Mouse (Mus musculus) heart, embryonic 14.5 days (tissue): Measurements from ENCODE around the gene Ift43. TPM values are rescaled to one million over a fixed set of nuclear protein-coding genes. Genes with fewer than 3 reads are reported as not detected.
A peak's percentile ranks its signal among the peaks of the same experiment; 100 is the strongest.

ENCODE experiments used
- ATAC-seq: fragments of 200-750 bp; cut with Nextera tagmentation; 2 replicates; pipeline ENCODE4 v1.8.0; 2017; ENCODE audit warnings: low read depth, moderate TSS enrichment; ENCODE audit not compliant: insufficient number of reproducible peaks, insufficient read depth, low FRiP score
- H3K27ac ChIP-seq, 2 experiments: fragments of 200-500 bp in 1 of 2; fragments of 300-500 bp in 1 of 2; sonication (generic) in 1 of 2; replicated peaks in 1 of 2; 2 replicates each; pipeline ENCODE4 v1.5.1; 2012 to 2014; ENCODE audit warnings: low read depth in 2 of 2, low read length in 2 of 2, control low read depth in 1 of 2, mild to moderate bottlenecking in 1 of 2, mixed read lengths in 1 of 2; ENCODE audit not compliant: control insufficient read depth in 1 of 2, insufficient read depth in 1 of 2
- H3K27me3 ChIP-seq: fragments of 300-500 bp; sonication (generic); 2 replicates; pipeline ENCODE4 v1.6.1; 2014; ENCODE audit warnings: mild to moderate bottlenecking, low read length, control low read depth; ENCODE audit not compliant: control insufficient read depth, insufficient read depth
- H3K36me3 ChIP-seq: fragments of 300-500 bp; sonication (generic); 2 replicates; pipeline ENCODE4 v1.6.1; 2014; ENCODE audit warnings: mild to moderate bottlenecking, control low read depth, low read length, mixed read lengths; ENCODE audit not compliant: control insufficient read depth, insufficient read depth
- H3K4me1 ChIP-seq, 2 experiments: fragments of 200-500 bp in 1 of 2; fragments of 300-500 bp in 1 of 2; sonication (generic) in 1 of 2; 2 replicates each; pipeline ENCODE4 v1.6.1; 2012 to 2014; ENCODE audit warnings: low read length in 2 of 2, control low read depth in 1 of 2, mixed read lengths in 1 of 2; ENCODE audit not compliant: control insufficient read depth in 2 of 2, insufficient read depth in 2 of 2
- H3K4me2 ChIP-seq: fragments of 300-500 bp; sonication (generic); 2 replicates; pipeline ENCODE4 v1.6.1; 2014; ENCODE audit warnings: mild to moderate bottlenecking, low read length
- H3K4me3 ChIP-seq, 2 experiments: fragments of 200-500 bp in 1 of 2; fragments of 300-500 bp in 1 of 2; sonication (generic) in 1 of 2; 2 replicates each; pipeline ENCODE4 v1.5.1; 2012 to 2014; ENCODE audit warnings: low read length in 2 of 2, mild to moderate bottlenecking in 2 of 2, control low read depth in 1 of 2, low read depth in 1 of 2, moderate library complexity in 1 of 2; ENCODE audit not compliant: control insufficient read depth in 1 of 2, insufficient read depth in 1 of 2
- H3K9ac ChIP-seq: fragments of 300-500 bp; sonication (generic); 2 replicates; pipeline ENCODE4 v1.6.1; 2014; ENCODE audit warnings: mild to moderate bottlenecking, low read length
- H3K9me3 ChIP-seq: fragments of 300-500 bp; sonication (generic); 2 replicates; pipeline ENCODE4 v1.6.1; 2016; ENCODE audit warnings: low read length, control low read depth; ENCODE audit not compliant: control insufficient read depth
- WGBS: fragments of 180-500 bp; shearing (Covaris S2); extraction: QIAGEN DNeasy Blood & Tissue Kit; methylation state at CpG from one replicate; pipeline ENCODE4 v1.1.7; 2014; 5-methylcytosine and 5-hydroxymethylcytosine counted together
- polyA plus RNA-seq: library from polyadenylated mRNA; unstranded; fragments of >200 nt; fragmentation: Nextera tagmentation; extraction: Ambion mirVana; gene quantifications from 2 replicates; pipeline ENCODE4 v1.2.1, GENCODE M21; 2014

Gene Ift43
- polyA plus RNA-seq, 1 experiment from 2014 or later: 142 TPM

DNA sequence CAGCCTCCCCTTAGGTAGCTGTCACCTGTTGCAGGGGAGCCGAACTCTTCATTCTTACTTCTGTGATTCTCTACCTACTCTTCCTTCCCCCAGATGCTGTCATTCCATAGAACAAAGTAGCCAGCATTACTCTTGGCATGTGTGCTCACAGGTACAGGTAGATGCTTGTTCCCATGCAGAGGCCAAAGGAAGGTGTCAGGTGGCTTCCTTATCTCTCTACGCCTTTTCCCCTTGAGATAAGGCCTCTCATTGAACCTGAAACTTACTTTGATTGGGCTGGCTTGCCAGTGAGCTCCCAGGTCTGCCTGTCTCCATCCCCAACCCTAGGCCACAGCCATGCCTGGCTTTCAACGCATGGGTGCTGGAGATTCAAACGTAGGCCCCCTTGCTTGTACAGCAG, 11.7 kb downstream of the Ift43 start:
- 78% methylated on average over 4 of the region's 4 CpGs for WGBS
- H3K27ac ChIP-seq: no peak overlapping the region
- H3K27me3 ChIP-seq: no peaks in the 10 kb centered on the region
- ATAC-seq: no peak
- H3K4me2 ChIP-seq: no peak overlapping the region
- no peak overlapping the region for H3K9ac ChIP-seq
- H3K9me3 ChIP-seq: no peaks in the 10 kb centered on the region
- H3K36me3 ChIP-seq: peaks cover 19% of the 10 kb centered on the region
- peaks cover 21 to 30% of the 10 kb centered on the region in 2 experiments for H3K4me1 ChIP-seq
- H3K4me3 ChIP-seq: no peak overlapping the region

DNA sequence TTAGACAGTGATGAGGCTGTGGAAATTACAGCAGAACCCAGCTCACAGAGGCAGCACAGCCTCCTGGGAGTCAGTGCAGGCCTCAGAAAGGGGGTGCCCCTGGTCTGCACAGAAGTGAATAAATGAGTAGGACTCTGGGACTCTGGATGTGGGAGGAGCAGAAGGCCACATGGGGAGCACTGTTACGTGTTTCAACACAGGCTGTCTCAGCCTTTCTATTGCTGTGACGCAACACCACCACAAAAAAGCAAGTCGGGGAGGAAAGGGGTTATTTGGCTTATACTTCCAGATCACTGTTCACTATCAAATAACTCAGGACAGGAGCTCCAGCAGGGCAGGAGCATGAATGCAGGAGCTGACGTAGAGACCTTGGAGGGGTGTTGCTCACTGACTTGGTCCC, 13.5 kb downstream of the Ift43 start:
- no peak for ATAC-seq
- Histone ChIP-seq H3K9me3 (no peaks in the 10 kb centered on the region), H3K4me1 (peaks cover 26 to 34% of the 10 kb centered on the region in 2 experiments), H3K4me2 (no peak overlapping the region), H3K4me3 (no peak overlapping the region), H3K27me3 (no peaks in the 10 kb centered on the region), H3K9ac (no peak overlapping the region), H3K27ac (no peak overlapping the region), H3K36me3 (peaks cover 14% of the 10 kb centered on the region; the same call in 1 of the 2 replicates)
- 94% methylated on average over 4 of the region's 4 CpGs for WGBS

GRCm38 (mm10) chr12:86097781-86098180, 15.4 kb downstream of the Ift43 start:
- 0 out of 2 replicates have a peak overlapping the region, but pooled peaks have one; percentile 3 for H3K9ac ChIP-seq
- 39% methylated on average over 11 of the region's 11 CpGs for WGBS

DNA sequence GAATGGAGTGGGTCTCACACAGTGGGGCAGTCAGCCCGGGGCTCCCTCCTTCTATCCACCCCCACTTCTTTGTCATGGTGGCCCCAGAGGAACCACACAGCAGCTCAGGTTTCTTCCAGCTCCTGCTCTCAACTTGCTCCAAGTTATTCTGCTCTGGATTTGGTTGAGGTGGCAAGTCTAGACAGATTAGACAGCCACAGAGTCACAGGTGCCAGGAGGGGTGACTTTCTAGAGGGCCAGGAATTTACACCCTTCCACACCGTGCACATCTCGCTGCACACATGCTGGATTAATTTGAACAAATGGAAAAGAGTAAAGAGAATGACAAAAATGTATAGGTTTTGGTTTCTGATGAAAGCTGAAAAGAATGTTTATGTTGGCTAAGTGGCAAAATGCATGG, 18.4 kb downstream of the Ift43 start:
- Histone ChIP-seq H3K9me3 (no peaks in the 10 kb centered on the region), H3K27ac (peak overlapping the region in 1 of 2 experiments; percentile 55; a peak in 2 of 4 replicates), H3K4me2 (no peak overlapping the region), H3K4me3 (no peak overlapping the region), H3K27me3 (no peaks in the 10 kb centered on the region), H3K36me3 (no peaks in the 10 kb centered on the region), H3K4me1 (peaks cover 41 to 52% of the 10 kb centered on the region in 2 experiments), H3K9ac (no peak overlapping the region)
- no peak for ATAC-seq
- WGBS: 70% methylated on average over 3 of the region's 3 CpGs

More at GRCm38 (mm10) chr12:86097781-86098180, 15.4 kb downstream of the Ift43 start:
- H3K4me2 ChIP-seq: no peak overlapping the region
- peaks cover 14% of the 10 kb centered on the region; the same call in 1 of the 2 replicates for H3K36me3 ChIP-seq
- ATAC-seq: no peak
- H3K4me1 ChIP-seq: peaks cover 23 to 28% of the 10 kb centered on the region in 2 experiments
- no peaks in the 10 kb centered on the region for H3K9me3 ChIP-seq
- H3K27me3 ChIP-seq: no peaks in the 10 kb centered on the region
- H3K27ac ChIP-seq: peak overlapping the region; percentile 24 to 76
- no peak overlapping the region for H3K4me3 ChIP-seq

- 0 out of 2 replicates have a peak, but pooled peaks cover 1% of the 10 kb centered on the region for H3K36me3 ChIP-seq
- 69% methylated on average over 8 of the region's 8 CpGs for WGBS
- no peaks in the 10 kb centered on the region for H3K27me3 ChIP-seq
- H3K4me1 ChIP-seq: peaks cover 38 to 46% of the 10 kb centered on the region in 2 experiments
- no peak for ATAC-seq
- no peak overlapping the region for H3K4me2 ChIP-seq
- H3K4me3 ChIP-seq: no peak overlapping the region
- H3K9ac ChIP-seq: no peak overlapping the region
- no peaks in the 10 kb centered on the region for H3K9me3 ChIP-seq
- peak overlapping the region; percentile 59 to 99; a peak in 2 of 4 replicates for H3K27ac ChIP-seq
Observed at GRCm38 (mm10) chr12:86102686-86103085, 20.3 kb downstream of the Ift43 start.

- H3K9ac ChIP-seq: peak overlapping the region; percentile 70
- WGBS: 50% methylated on average over 11 of the region's 11 CpGs
- no peak for ATAC-seq
- 0 out of 2 replicates have a peak, but pooled peaks cover 3% of the 10 kb centered on the region for H3K36me3 ChIP-seq
- peak overlapping the region; percentile 98 to 99 for H3K27ac ChIP-seq
- no peaks in the 10 kb centered on the region for H3K9me3 ChIP-seq
- H3K27me3 ChIP-seq: no peaks in the 10 kb centered on the region
- H3K4me1 ChIP-seq: peaks cover 34 to 41% of the 10 kb centered on the region in 2 experiments
- H3K4me2 ChIP-seq: peak overlapping the region; percentile 40
- no peak overlapping the region for H3K4me3 ChIP-seq
Observed at GRCm38 (mm10) chr12:86103391-86103790, 21.1 kb downstream of the Ift43 start.

DNA sequence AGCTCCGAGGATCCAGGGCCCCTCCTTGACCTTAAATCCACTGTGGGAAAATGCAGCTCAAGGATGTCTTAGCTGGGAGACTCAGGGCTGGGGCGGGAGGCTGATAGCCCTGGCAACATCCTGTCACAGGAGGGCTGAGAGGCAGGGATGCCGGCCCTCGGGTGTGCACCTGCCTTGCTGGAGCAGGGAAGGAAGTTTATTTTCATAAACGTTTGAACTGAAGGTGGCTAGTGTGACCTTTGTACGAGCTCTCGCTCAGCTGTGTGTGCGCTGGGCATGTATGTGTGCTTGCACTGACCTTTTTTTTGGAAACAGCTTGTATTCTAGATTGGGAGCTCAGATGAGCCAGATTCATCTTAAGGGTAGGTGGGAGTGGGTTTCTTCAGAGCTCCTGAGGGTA, 21.5 kb downstream of the Ift43 start:
- no peaks in the 10 kb centered on the region for H3K27me3 ChIP-seq
- H3K9ac ChIP-seq: peak overlapping the region; percentile 70
- peak overlapping the region; percentile 40 for H3K4me2 ChIP-seq
- peak overlapping the region; percentile 98 to 99 for H3K27ac ChIP-seq
- 0 out of 2 replicates have a peak, but pooled peaks have one; percentile 8 for ATAC-seq
- H3K9me3 ChIP-seq: no peaks in the 10 kb centered on the region
- 0 out of 2 replicates have a peak, but pooled peaks cover 8% of the 10 kb centered on the region for H3K36me3 ChIP-seq
- H3K4me3 ChIP-seq: no peak overlapping the region
- WGBS: 22% methylated on average over 8 of the region's 8 CpGs
- H3K4me1 ChIP-seq: peaks cover 34 to 41% of the 10 kb centered on the region in 2 experiments

DNA sequence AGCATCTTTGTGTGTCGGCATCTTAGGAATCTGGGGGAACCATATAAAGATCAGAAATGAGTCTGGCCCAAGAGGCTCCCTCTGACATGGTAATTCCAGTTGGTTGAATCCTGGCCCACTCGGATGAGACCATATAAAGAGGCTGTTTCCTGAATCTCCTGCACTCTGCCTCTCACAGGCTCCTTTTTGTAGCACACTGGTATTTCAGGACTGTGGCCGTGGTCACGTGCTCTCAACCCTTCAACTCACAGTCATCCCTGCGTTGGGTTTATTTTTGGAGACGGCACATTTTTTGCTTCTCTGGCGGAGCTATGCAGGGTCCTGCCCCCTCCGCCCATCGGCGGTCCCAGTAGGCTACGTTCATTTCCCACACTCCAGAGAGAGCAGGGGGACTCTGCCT, 22.0 kb downstream of the Ift43 start:
- Histone ChIP-seq H3K4me2 (peak overlapping the region; percentile 40), H3K9me3 (no peaks in the 10 kb centered on the region), H3K4me3 (no peak overlapping the region), H3K27me3 (no peaks in the 10 kb centered on the region), H3K9ac (peak overlapping the region; percentile 70), H3K4me1 (peaks cover 34 to 41% of the 10 kb centered on the region in 2 experiments), H3K27ac (peak overlapping the region; percentile 98 to 99), H3K36me3 (peaks cover 10% of the 10 kb centered on the region; the same call in 1 of the 2 replicates)
- peak; percentile 83 for ATAC-seq
- WGBS: 32% methylated on average over 11 of the region's 11 CpGs
